11 mouse cellular contexts compared by ENCODE assay signal in genomic region chr6:143232718-143233117, GRCm38 (mm10).
"Had no signal": no experiment of that assay in that cellular context is flagged by ENCODE, and none has a peak within 500 bp of the region (broad histone marks: within the 10 kb centered on the region; RNA-seq: fewer than 3 reads in every experiment).

No protein-coding gene starts in this region.

- H3K36me3 ChIP-seq: limb, embryonic 12.5 days; liver, embryonic 13.5 days; midbrain, embryonic 12.5 days; neural tube, embryonic 13.5 days had no signal

- H3K9me3 ChIP-seq: limb, embryonic 12.5 days; liver, embryonic 13.5 days; midbrain, embryonic 12.5 days; neural tube, embryonic 13.5 days had no signal

- H3K4me3 ChIP-seq: limb, embryonic 12.5 days; liver, embryonic 13.5 days; midbrain, embryonic 12.5 days; neural tube, embryonic 13.5 days had no signal

- H3K27ac ChIP-seq: hindbrain, postnatal 0 days; limb, embryonic 12.5 days; liver, embryonic 13.5 days; midbrain, embryonic 12.5 days; neural tube, embryonic 13.5 days had no signal

- H3K4me1 ChIP-seq: liver, embryonic 13.5 days; midbrain, embryonic 12.5 days; neural tube, embryonic 13.5 days had no signal

- H3K27me3 ChIP-seq: liver, embryonic 13.5 days; midbrain, embryonic 12.5 days; neural tube, embryonic 13.5 days had no signal

- ATAC-seq: hindbrain, postnatal 0 days; midbrain, embryonic 16.5 days had no signal

- DNase-seq: liver; liver, embryonic 13.5 days; lung, adult 18-20 months; retina, postnatal 1 day; thymus, adult 18-20 months; thymus, postnatal 14 days had no signal

- H3K4me2 ChIP-seq: limb, embryonic 12.5 days; liver, embryonic 13.5 days; midbrain, embryonic 12.5 days; neural tube, embryonic 13.5 days had no signal

- H3K9ac ChIP-seq: limb, embryonic 12.5 days; liver, embryonic 13.5 days; midbrain, embryonic 12.5 days; neural tube, embryonic 13.5 days had no signal
